Mouse (Mus musculus): ENCODE data around the gene Fnbp4.

Gene Fnbp4

DNA sequence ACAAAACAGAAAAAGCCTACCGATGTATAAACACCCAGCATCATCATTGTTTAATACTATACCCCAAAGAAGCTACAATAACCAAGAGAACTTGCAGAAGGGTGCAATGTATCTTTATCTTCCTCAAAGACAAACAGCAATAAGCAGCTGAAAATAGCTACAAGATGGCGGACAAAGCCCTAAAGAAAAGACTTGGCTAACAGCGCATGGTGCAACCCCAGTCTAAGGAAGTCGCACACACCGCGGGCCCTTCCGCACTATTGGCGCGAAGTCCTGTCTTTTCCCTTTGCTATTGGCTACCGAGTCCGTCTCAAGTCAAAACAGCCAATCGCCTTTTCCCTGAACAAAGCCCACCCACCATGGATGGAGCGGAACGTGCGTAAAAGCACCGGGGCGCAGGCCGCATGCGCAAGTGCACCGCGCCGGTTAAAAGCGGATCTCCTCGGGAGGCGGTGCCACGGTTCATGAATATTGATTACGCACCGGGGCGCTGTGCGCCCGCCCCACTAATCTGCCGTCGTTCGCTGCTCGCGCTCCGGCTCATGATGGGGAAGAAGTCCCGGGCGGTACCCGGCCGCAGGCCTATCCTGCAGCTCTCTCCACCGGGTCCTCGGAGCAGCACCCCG is at the start of gene Fnbp4:
Fnbp4 (plus strand) TSS at position 318 of the 626 bp plus-strand sequence.
- DNase-seq (ENCODE audit: low spot score in 2 of 2): peak; percentile 90 to 95

DNA sequence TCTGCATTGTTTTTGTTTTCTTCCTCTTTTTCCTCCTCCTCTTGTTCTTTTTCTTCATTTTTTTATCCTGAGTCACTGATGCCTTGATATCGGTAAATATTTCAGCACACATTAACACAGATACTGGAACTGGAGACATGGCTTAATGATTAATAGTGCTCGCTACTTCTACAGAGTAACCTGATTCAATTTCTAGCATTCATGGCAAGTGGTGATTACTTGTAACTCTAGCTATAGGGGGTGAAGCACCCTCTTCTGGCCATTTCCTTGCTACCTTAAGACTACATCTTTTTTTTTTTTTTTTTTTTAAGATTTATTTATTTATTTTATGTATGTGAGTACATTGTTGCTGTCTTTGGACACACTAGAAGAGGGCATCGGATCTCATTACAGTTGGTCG is 44.2 kb upstream of the Fnbp4 start:
- DNase-seq (ENCODE audit: low spot score in 2 of 2): no peak

- no peak for DNase-seq (ENCODE audit: low spot score in 2 of 2)
Measured at GRCm38 (mm10) chr2:90708548-90708947, 36.6 kb upstream of the Fnbp4 start.

DNA sequence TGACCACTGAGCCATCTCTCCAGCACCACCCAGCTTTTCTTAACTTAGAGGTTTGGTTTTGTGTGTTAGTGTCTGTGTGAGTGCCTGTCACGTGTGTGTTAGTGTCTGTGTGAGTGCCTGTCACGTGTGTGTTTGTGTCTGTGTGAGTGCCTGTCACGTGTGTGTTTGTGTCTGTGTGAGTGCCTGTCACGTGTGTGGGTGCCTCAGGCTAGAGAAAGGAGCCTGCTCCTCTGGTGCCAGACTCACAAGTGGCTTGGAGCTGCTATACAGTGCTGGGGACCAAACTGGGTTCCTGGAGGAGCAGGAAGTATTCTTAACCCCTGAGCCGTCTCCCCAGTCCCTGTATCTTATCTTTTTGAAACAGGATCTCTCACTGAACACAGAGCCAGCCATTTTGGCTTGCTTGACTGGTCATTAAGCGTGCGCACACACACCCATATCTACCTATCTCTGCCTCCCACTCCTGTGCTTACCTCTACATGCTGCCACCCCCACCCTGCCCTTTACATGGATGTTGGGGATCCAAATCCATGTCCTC is 29.5 kb upstream of the Fnbp4 start:
- no peak for DNase-seq (ENCODE audit: low spot score in 2 of 2)

DNA sequence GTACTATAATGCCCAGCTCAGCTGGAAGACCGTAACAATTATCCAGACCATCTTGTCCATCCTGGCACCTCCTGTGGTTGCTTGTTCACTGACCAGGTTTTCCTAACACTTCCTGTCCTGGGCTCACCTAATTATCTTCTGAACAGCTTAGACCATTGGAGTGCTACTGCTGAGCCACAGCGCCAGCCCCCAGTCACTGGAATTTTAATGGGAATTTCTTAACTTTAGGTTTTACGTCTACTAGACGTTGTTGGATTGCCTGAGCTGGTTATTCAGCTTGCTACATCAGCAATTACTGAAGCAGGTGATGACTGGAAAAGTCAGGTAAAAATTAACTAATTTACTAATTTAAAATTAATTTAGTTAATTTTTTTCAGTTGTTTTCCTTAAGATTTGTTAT is 27.8 kb upstream of the Fnbp4 start:
- no peak for DNase-seq (ENCODE audit: low spot score in 2 of 2)

DNA sequence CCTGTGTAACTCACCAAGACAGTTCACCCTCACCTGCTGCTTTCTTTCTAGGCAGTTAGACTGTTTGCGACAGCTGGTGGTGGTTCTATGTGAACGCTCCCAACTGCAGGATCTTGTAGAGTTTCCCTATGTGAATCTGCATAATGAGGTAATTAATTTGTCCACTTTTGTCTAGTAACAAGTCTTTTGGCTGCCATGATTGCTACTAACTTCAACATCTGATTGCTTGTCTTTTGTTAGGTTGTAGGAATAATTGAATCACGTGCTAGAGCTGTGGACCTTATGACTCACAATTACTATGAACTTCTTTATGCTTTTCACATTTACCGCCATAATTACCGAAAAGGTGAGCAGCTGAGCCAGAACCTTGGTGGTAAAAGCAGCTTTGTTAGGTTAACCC is 27.2 kb upstream of the Fnbp4 start:
- no peak for DNase-seq (ENCODE audit: low spot score in 2 of 2)

DNA sequence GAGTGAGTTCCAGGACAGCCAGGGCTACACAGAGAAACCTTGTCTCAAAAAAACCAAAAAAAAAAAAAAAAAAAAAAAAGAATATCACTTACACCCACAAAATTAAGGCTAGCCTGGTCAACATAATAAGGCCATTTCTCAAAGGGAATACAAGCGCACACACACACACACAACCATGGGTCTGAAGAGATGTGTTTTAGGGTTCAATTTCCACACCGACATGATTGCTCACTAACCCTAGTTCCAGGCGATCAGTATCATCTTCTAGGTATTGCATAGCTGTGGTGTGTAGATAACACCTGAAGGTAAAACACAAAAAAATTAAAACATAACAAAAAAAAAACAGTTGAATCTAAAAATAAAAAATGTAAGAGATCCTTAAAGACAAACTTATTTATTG is 18.4 kb upstream of the Fnbp4 start:
- no peak for DNase-seq (ENCODE audit: low spot score in 2 of 2)

GRCm38 (mm10) chr2:90735326-90735725 is 9.8 kb upstream of the Fnbp4 start:
- no peak for DNase-seq (ENCODE audit: low spot score in 2 of 2)

DNA sequence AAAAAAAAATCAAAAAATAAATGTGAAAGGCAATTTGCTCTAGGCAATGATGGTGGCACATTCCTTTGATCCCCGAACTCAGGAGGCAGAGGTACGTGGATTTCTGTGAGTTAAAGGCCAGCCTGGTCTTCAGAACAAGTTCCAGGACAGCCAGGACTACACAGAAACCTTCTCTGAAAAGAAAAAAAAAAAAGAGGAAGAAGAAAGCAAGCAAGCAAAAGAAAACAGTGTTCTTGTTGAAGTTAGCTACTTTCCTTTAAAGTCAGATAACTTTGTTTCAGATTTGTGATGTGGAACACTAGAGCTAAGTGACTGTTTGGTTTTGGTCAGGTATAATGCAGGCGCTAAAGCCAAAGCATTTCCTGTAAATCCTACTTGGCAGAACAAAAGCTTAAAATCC is 6.4 kb upstream of the Fnbp4 start:
- no peak for DNase-seq (ENCODE audit: low spot score in 2 of 2)

GRCm38 (mm10) chr2:90739327-90739726 is 5.8 kb upstream of the Fnbp4 start:
- DNase-seq (ENCODE audit: low spot score in 2 of 2): no peak

GRCm38 (mm10) chr2:90739921-90740320 is 5.2 kb upstream of the Fnbp4 start:
- no peak for DNase-seq (ENCODE audit: low spot score in 2 of 2)

DNA sequence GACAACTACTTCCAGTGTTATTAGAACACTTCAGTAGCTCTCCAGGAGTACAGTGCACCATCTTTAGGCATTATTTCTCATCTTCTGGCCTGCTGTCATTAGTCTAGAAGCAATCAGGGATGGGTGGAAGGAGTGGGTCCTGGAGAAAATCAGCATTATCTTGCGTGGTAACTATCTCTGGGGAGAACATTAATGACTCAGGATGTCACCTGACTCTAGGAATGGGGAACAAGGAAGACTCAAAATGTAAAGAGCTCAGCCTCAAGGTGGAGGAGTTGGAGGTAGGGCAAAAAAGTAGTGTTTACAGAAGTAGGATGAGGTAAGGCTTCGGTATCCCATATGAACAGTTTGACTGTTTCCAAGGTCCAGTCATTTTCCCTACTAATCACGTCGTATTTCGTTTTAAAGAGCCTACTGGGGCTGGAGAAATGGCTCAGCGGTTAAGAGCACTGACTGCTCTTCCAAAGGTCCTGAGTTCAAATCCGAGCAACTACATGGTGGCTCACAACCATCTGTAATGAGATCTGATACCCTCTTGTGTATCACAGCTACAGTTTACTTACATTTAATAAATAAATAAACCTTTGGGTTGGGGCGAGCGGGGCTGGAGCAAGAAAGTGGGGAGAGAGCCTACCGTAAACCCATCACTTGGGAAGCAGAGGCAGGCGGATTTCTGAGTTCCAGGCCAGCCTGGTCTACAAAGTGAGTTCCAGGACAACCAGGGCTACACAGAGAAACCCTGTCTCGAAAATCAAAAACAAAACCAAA is 701 bp upstream of the Fnbp4 start:
- peak in 1 of 2 experiments; percentile 3 for DNase-seq (ENCODE audit: low spot score in 2 of 2)

DNA sequence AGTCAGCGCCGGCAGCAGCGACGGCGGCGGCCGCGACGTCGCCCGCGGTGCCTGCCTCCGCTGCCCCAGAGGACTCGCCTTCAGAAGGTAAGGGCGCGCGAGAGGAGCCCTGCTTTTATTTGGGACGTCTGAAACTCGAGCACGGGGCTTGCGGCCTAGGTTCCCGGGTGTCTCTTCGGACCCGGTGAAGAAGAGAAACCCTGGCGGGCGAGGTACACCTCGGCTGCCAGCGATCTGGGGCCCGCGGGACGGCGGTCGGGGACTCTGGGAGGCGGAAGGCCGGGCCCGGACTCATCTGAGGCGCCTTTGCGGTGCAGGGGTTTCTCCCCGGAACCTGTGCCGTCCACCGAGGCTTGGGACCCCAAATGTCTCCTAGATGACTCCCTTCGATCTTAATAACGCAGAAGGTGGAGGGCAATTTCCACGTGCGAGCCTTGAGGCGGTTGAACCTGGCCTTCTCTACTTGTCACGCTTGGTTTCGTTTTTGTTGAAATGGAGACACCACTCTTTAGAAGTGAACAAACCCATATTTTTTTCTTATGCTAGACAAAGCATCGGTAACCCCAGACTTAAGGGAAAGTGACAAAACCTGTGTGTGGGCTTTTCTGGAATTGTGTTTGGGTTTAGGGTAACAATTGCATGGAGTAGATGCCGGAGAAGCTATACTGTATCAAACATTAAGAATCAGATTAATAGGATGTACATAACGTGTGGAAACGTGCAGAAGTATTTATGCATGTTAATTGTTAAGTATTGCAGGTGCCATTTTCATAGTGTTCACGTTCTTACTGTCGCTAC is 769 bp downstream of the Fnbp4 start:
- peak in 1 of 2 experiments; percentile 26 for DNase-seq (ENCODE audit: low spot score in 2 of 2)

DNA sequence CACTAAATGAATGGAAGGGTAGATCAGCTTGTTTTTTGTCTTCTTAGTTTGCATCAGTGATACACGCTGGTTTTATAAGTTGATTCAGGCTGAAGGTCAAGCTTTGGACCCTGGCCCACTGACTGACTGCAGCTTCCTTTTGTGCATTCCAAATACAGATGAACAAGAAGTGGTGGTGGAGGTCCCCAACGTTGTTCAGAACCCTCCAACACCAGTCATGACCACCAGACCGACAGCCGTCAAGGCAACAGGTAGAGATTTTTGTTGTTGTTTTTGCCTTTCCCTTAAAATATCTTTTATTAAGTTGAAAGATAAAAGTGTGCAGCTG is 1.3 kb downstream of the Fnbp4 start:
- DNase-seq (ENCODE audit: low spot score in 2 of 2): no peak

DNA sequence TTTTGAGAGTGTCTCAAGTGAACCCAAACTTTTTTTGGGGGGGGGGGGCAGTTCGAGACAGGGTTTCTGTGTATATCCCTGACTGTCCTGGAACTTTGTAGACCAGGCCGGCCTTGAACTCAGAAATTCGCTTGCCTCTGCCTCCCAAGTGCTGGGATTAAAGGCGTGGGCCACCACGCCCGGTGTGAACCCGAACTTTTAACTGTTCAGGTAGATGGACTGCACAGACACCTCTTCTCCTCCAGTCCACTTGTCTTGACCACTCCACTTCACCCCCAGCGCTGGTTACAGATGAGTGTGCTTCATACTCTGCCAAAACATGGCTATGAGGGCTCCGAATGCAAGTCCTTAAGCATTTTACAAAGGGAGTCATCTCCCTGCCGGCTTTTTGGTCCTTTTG is 2.0 kb downstream of the Fnbp4 start:
- DNase-seq (ENCODE audit: low spot score in 2 of 2): no peak

DNA sequence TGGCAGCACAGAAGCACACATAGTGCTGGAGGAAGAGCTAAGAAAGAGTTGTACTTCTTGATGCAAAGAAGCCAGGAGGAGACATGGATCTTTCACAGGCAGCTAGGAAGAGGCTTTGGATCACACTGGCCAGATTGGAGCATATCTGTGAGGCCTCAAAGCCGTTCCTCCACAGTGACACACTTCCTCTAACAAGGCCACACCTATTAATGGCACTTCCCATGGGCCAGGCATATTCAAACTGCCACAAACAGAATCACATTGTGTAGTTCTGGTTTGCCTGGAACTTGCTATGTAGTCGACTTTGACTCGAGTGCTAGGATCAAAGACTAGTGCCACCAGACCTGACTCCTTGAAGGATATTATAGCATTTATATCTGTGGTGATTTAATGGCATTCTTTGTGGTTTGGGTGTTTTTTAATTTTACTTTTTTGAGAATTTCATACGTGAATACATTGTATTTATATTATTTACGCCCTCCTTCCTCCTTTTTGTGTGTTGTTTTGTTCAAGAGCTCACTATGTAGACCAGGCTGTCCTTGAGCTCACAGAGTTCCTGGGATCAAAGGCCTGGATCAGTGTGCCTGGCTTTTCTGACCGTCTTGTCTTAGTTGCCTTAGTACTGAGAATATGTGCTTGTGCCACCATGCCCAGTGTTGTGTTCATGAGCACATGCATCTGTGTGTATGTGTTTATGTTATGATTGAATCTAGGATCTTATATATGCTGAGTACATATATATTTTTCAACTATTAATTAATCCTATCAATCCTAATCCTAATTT is 4.7 kb downstream of the Fnbp4 start:
- DNase-seq (ENCODE audit: low spot score in 2 of 2): no peak

DNA sequence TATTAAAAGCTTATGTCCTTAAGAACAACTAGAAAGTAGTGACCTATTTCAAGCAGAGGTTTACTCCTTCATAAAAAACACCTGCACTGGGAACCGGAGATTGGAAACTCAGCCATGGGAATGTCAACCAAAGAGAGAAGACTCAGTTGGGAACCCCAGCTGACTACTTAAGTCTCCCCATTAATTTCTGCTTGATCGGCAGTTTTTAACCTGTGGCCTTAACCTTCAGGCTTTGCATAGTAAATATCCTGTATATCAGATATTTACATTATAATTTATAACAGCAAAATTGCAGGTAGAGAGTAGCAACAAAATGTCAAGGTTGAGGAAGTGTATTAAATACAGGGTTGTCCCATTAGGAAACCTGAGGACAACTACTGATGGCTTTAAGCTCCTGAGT is 8.4 kb downstream of the Fnbp4 start:
- DNase-seq (ENCODE audit: low spot score in 2 of 2): no peak

DNA sequence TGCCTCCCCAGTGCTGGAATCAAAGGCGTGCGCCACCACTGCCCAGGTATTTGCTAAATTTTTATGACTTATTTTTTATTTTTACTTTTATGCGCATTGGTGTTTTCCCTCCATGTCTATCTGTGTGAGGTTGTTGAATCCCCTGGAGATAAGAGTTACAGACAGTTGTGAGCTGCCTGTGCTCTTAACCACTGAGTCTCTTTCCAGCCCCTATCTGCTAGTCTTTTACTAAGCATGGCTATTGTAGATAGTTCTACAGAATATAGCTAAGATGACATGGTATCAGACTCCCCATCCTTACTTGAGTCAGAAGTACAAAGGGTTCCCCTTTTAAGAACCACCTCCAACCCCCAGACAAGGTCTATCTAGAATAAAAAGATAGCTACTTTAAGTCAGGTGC is 9.0 kb downstream of the Fnbp4 start:
- DNase-seq (ENCODE audit: low spot score in 2 of 2): no peak

GRCm38 (mm10) chr2:90765123-90765522 is 20.0 kb downstream of the Fnbp4 start:
- DNase-seq (ENCODE audit: low spot score in 2 of 2): no peak

- no peak for DNase-seq (ENCODE audit: low spot score in 2 of 2)
Measured at GRCm38 (mm10) chr2:90781323-90781722, 36.2 kb downstream of the Fnbp4 start.

GRCm38 (mm10) chr2:90781938-90782337 is 36.8 kb downstream of the Fnbp4 start:
- no peak for DNase-seq (ENCODE audit: low spot score in 2 of 2)

- no peak for DNase-seq (ENCODE audit: low spot score in 2 of 2)
Measured at GRCm38 (mm10) chr2:90782458-90782857, 37.3 kb downstream of the Fnbp4 start, which contains the start of gene Agbl2. Agbl2 (plus strand) TSS chr2:90782727.

Data from cerebellum, postnatal 4 days (tissue).